Mouse (Mus musculus) cerebellum, adult 9-10 months (tissue): ENCODE results near the gene Rnaset2a.
"Not testable (repeated sequence)": the region's sequence is repeated elsewhere in the genome, so short reads cannot be mapped to it uniquely, and the experiment has no call there.

Experiments
- DNase-seq: peaks from one replicate; pipeline ENCODE4 v3.0.0; 2022

Rnaset2a gene

GRCm38 (mm10) chr17:8147439-8148316, at the start of gene Rnaset2a, which contains the start of gene Gm49673:
Rnaset2a (minus strand) TSS chr17:8148097.
Gm49673 (minus strand) TSS chr17:8147788.
- DNase-seq, result not testable (repeated sequence)

- no peak for DNase-seq
Measured at GRCm38 (mm10) chr17:8197652-8198051, 49.8 kb upstream of the Rnaset2a start.

DNA sequence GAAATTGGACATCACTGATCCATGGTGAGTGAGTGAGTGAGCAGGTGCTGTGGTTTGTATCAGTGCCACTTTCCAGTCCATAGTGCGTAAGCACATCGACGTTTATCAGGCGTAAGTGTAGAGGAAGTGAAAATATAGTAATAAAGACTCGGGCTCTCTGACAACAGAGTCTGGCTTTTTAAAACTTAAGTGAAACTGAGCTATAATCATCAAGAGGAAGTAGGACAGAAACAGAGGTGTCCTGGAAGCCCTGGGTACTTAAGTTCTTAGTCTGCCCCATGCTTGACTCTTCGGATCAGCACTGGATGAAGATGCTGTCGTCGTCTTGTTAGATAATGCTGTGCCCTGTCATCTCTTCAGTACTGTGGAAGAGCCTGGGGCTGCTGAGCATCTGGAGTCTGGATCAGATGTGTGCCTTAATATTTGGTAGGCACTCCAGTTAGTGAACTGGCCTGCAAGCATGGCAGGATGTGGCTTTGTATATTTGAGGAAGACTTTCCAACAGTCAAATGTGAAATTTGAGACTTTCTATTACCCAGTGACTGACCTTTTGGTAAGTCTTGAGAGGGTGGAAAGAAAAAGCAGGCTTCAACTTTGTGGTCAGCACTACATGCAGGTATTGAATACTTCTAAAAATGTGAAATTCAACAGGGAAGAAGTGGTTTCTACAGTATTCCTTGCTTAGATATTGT, 47.9 kb upstream of the Rnaset2a start:
- no peak for DNase-seq

- DNase-seq, result no peak
Measured at GRCm38 (mm10) chr17:8193678-8194077, 45.8 kb upstream of the Rnaset2a start.

DNA sequence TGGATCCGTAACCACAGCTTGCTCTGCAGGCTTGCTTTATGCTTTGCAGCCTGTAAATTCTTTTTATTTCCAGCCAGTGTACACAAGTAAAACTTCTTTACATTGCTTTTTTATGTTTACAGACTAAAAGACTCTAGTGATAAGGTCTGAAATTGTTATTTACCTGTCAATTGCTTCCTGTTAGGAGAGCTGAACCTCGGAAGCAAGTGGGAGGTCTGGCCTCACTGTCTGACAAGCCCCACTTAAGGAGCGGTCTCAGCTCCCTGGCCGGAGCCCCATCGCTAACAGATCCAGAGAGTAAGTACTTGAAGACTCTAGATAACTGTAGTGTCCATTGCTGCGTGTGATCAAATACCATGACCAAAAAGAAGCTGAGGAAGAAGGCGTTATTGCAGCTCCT, 36.3 kb upstream of the Rnaset2a start:
- DNase-seq, result no peak

GRCm38 (mm10) chr17:8183815-8184214, 35.9 kb upstream of the Rnaset2a start:
- no peak for DNase-seq

- no peak for DNase-seq
Measured at GRCm38 (mm10) chr17:8177090-8177489, 29.2 kb upstream of the Rnaset2a start.

GRCm38 (mm10) chr17:8171081-8171480, 23.2 kb upstream of the Rnaset2a start:
- no peak for DNase-seq

DNA sequence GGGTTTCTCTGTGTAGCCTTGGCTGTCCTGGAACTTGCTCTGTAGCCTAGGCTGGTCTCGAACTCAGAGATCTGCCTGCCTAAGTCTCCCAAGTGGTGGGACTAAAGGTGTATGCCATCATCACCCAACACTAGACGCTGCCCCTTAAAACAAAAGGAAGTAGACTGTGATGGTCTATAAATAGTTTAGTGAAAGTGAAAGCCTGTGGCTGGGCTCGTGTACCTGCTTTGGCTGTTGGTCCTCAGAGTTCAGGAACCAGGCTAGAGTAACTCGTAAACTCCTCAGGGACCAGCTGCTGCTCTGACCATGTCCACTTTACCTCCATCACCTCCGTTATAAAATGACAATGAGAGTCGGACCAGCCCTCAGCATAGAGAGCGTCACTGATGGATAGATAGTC, 22.4 kb upstream of the Rnaset2a start:
- DNase-seq, result no peak

DNA sequence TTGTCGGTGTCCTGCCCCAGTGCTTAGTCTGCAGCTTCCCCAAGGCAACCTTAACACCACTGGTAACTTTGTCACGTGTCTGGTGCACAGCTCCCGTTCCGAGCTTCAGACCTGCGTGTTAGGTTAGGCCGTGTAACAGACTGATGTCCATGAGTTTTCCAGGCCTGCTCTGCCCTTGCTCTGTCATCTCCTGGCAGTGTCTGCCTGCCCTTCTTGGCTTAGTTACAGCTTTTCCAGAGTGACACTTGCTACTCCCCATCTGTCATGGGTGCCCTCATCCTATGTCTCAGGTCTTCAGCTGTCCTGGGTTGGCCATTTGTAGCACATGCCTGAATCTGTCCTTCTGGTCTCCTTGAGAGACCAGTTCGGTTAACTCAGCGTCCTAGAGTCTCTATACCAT, 19.5 kb upstream of the Rnaset2a start:
- peak; percentile 67 for DNase-seq

DNA sequence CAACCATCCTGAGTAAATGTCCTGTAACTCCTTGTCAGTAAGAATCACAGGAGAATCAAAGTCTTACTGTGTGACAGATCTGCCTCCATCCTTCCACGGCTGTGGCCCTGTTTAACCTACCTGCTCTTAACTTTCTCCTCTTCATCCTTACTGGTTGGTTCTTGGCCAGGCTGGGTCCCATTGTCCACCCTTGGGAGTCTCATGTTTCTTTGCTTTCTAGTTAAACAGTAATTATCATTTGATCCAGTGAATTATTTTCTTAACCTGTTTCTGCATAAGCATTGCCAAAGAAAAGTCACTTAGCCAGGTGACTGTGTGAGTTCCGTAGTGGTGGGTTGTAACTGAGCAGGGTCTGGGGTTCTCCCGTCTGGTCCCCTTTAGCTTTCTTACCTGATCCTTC, 18.6 kb upstream of the Rnaset2a start:
- DNase-seq, result not testable (repeated sequence)

DNA sequence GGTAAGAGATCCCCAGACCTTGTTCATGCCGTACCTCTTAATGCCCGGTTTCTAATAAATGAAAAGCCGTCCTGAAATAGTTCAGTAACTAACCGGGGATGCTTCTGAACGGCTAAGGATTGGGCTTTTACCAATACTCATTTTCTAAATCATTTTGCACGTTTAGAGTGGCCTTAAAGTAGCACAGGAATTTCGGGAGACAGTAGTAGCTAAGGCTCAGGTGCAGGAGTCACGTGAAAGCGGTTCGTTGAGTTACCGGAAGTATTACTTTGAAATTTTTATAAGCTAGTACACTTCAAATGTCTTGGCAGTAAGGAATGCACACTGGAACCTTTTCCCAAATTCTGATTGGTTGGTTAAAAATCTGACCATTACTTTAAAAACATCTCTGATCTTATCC, 18.1 kb upstream of the Rnaset2a start:
- DNase-seq, result peak; percentile 41

GRCm38 (mm10) chr17:8165608-8165945, 17.7 kb upstream of the Rnaset2a start:
- peak; percentile 51 for DNase-seq

DNA sequence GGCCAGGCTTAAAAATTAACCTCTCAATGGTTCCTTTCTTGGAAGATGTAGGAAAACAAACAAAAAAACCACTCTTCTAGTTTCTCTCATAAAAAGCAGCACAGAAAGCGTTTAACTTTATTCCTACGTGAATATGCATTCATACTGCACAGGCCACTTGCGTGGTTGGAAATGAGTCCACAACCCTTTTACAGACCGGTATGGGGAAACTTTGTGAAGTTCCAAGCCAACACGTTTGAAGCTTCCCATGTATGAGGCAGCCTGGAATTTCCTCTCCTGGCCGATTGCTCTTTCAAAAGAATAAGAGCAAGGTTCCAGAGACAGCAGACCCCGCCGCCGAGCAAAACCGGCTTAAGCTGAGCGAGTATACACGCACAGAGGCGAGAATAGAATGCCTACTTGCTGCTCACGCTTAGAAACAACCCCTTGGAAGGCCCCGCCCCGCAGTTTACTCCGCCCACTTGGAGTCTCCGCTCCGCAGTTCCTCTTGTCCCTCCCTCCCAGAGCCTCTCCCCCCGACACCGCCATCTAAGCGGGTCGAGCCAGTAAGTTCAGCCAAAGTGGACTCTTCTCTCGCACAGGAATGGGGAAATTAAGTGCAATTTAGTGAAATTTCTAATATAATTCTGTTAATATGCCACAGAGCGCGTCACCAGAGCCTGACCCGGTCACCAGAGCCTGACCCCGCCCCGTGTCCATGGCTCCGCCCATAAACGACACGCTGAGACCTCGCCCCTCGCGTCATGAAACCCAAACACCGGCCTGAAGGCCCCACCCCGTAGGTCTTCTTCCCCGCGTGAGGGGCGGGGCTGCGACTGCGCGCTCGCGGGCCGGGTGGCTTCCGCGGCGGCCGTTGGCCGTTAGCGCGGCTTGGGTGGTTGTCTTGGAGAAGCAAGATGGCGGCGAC, 17.1 kb upstream of the Rnaset2a start, which contains the start of gene Fgfr1op:
Gene Fgfr1op, plus strand, starts transcription at position 801 of the 907 bp plus-strand sequence.
- DNase-seq, result peak; percentile 86

GRCm38 (mm10) chr17:8160969-8161368, 13.1 kb upstream of the Rnaset2a start:
- peak; percentile 47 for DNase-seq

DNA sequence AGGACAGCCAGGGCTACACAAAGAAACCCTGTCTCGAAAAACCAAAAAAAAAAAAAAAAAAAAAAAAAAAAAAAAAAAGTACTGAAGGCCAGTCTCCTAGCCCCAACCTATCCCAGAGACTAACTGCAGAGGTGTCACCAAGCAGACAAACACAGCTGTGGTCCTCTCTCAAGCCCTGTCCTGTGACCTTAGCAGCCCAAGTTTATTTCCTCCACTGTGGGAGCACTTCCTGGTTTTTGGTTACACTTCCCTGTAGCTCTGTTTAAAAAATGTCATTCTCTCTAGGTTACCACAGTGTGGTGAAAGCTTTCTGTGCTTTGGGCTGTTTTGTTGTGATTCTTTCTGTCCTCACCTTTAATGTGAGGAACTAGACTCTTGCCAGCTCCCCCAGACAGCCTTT, 10.7 kb upstream of the Rnaset2a start:
- not testable (repeated sequence) for DNase-seq

GRCm38 (mm10) chr17:8155982-8156381, 8.1 kb upstream of the Rnaset2a start:
- DNase-seq, result not testable (repeated sequence)

DNA sequence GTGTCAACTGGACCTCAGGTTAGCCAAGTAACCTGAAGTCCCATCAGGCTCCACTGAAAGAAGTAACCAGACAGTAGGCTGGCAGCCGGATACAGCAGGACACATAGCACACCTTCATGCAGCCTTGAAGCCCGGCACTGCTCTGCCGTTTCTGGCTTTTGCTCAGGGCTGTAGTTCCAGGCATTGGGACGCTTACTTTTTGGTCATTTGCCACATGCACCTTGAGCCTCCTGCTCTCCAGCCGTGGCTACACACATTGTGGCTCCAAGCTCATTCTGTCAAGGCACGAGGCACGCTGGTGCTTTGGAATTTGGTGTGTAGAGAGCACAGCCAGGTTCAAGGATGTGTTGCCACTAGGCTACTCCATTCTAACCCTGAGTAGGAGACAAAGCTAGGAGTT, 7.1 kb upstream of the Rnaset2a start:
- DNase-seq, result not testable (repeated sequence)

DNA sequence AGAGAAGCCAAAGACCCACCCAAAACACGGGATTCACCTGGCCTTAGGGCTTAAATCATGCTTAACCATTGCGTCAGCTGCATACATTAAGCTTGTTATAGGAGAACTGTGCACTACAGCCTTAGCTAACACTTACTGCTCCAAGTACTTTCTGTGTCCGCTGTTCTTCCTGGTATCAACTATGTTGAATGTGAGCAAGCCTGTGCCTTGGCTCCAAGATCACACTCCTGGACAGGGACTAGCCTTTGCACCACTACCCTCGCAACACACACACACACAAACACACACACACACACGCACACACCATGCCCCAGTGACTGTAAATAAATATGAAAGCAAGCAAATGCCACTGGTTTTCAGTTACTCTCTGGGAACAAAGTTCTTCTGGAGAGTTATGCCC, 966 bp downstream of the Rnaset2a start:
- DNase-seq, result not testable (repeated sequence)

DNA sequence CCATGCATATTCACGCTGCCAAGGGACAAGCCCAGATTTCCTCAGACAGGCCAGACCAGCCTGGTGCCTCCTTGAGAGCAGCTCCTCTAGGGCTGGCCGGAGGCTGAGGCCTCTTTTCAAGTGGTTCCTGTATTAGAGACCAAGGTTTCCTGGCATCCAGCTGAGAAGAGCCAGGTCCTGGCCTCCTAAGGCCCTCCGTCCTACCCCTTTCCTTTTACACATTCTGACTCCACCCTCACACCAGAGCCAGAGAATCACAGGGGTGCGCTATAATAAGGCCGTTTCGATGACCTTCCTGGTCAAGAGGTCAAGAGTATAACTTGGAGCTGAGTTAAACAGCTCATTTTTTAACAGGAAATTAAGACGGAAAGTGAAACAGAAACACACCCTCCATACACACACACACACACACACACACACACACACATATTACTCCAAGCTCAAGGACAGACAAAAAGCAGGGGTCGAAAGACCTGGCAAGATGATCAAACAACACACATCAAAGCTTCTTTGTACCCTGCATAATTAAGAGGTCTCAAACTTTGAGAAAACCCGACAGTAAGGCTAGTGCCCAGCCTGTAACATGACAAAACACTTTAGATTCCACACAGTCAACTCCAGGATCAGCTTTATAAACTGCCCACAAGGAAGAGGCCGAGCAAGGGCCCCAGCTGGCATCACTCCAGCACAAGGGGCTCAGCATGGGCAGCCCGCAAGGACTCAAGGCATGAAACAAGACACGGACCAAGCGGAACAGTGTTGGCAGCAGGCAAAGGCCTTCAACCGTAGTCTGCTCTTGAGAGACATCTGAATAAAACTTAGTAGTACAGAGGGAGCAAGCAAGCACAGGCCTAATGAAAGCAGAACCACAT, 3.9 kb downstream of the Rnaset2a start:
- DNase-seq, result not testable (repeated sequence)

DNA sequence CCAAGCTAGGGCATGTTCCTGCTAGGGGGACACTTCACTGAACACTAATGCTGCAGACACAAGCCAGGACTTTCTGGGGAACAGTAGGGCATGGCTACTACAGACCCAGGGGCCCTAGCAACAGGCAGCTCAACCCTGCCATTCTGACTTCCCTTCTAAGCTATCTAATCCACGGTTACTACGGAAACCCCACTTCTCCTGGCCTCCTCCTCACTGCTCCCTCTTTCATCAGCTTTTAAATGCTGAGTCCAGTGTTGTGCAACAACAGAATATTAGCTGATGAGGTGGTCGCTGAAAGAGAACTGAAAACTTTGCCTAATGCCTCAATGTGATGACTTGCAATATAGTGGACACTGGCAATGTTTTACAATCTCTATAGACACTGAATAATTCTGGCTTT, 7.7 kb downstream of the Rnaset2a start:
- DNase-seq, result not testable (repeated sequence)

DNA sequence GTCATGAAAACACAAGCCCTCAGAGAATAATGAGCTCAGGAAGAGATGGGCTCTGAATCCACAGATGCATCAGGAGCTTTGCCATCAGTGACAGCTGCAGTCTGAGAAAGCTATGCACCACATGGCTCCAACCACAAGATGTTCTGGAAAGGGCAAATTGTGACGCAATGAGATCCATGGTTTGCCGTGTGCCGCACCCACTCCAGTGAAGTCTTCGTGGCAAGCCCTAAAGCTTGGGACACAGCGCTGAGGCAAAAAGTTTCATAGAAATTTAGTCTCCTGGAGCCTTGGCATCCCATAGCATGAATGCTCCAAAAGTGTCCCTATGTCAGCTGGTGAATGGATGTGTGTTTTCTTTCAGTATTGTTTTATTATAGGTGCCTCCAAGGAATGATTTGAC, 9.8 kb downstream of the Rnaset2a start:
- DNase-seq, result not testable (repeated sequence)
